Mouse (Mus musculus) hindbrain, embryonic 12.5 days (tissue): ENCODE measurements around the gene Mdfic. TPM values are rescaled to one million over a fixed set of nuclear protein-coding genes. Genes with fewer than 3 reads are reported as not detected.

ENCODE experiments used
- ATAC-seq: fragments of 200-750 bp; cut with Nextera tagmentation; 2 replicates; pipeline ENCODE4 v1.8.0; 2017; ENCODE audit warnings: moderate TSS enrichment; ENCODE audit not compliant: low FRiP score
- H3K27ac ChIP-seq: fragments of 300-500 bp; sonication (generic); 2 replicates; pipeline ENCODE4 v1.5.1; 2016; ENCODE audit warnings: mild to moderate bottlenecking
- H3K27me3 ChIP-seq: fragments of 300-500 bp; sonication (generic); 2 replicates; pipeline ENCODE4 v1.6.1; 2016; ENCODE audit warnings: mild to moderate bottlenecking
- H3K36me3 ChIP-seq: fragments of 300-500 bp; sonication (generic); 2 replicates; pipeline ENCODE4 v1.6.1; 2016; ENCODE audit warnings: mild to moderate bottlenecking
- H3K4me1 ChIP-seq: fragments of 300-500 bp; sonication (generic); 2 replicates; pipeline ENCODE4 v1.6.1; 2016
- H3K4me2 ChIP-seq: fragments of 300-500 bp; sonication (generic); replicated peaks from 2 replicates; pipeline ENCODE4 v1.6.1; 2016; ENCODE audit warnings: mild to moderate bottlenecking
- H3K4me3 ChIP-seq: fragments of 300-500 bp; sonication (generic); 2 replicates; pipeline ENCODE4 v1.5.1; 2016; ENCODE audit warnings: mild to moderate bottlenecking
- H3K9ac ChIP-seq: fragments of 300-500 bp; sonication (generic); 2 replicates; pipeline ENCODE4 v1.6.1; 2016; ENCODE audit warnings: mild to moderate bottlenecking, moderate library complexity
- H3K9me3 ChIP-seq: fragments of 300-500 bp; sonication (generic); replicated peaks from 2 replicates; pipeline ENCODE4 v1.6.1; 2016; ENCODE audit warnings: mild to moderate bottlenecking
- WGBS: fragments of 180-500 bp; shearing (Covaris S2); methylation state at CpG from one replicate; pipeline ENCODE4 v1.1.7; 2016; 5-methylcytosine and 5-hydroxymethylcytosine counted together
- polyA plus RNA-seq: library from polyadenylated mRNA; unstranded; fragments of >200 nt; fragmentation: Nextera tagmentation; extraction: Ambion mirVana; gene quantifications from 2 replicates; pipeline ENCODE4 v1.2.1, GENCODE M21; 2016

Gene Mdfic
- polyA plus RNA-seq, 1 experiment from 2014 or later: 5.2 TPM

DNA sequence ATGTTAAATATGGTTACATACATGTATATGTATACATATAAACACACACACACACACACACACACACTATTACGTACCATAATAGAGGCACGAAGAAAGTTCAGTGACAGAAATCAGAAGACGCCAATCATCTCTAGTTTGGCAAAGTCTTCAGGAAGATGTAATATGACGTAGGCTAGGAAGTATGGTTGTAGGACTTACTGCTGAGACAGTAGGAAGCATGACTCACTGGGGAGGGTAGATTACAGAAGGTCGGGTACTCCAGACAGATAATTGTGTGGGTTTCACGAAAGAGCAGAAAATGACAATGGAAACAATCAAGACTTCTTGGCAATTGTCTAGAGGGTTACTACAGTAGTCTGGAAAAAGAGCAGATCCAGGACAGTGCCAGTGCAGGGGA lies 6.0 kb downstream of the Mdfic start:
- no peak overlapping the region for H3K27ac ChIP-seq
- no peaks in the 10 kb centered on the region for H3K27me3 ChIP-seq
- no peaks in the 10 kb centered on the region for H3K9me3 ChIP-seq
- H3K36me3 ChIP-seq: no peaks in the 10 kb centered on the region
- H3K4me1 ChIP-seq: peaks cover 2% of the 10 kb centered on the region; the same call in 1 of the 2 replicates
- WGBS: 88% methylated on average over 6 of the region's 6 CpGs
- no peak overlapping the region for H3K4me3 ChIP-seq
- ATAC-seq: no peak
- H3K9ac ChIP-seq: no peak overlapping the region
- H3K4me2 ChIP-seq: no peak overlapping the region

DNA sequence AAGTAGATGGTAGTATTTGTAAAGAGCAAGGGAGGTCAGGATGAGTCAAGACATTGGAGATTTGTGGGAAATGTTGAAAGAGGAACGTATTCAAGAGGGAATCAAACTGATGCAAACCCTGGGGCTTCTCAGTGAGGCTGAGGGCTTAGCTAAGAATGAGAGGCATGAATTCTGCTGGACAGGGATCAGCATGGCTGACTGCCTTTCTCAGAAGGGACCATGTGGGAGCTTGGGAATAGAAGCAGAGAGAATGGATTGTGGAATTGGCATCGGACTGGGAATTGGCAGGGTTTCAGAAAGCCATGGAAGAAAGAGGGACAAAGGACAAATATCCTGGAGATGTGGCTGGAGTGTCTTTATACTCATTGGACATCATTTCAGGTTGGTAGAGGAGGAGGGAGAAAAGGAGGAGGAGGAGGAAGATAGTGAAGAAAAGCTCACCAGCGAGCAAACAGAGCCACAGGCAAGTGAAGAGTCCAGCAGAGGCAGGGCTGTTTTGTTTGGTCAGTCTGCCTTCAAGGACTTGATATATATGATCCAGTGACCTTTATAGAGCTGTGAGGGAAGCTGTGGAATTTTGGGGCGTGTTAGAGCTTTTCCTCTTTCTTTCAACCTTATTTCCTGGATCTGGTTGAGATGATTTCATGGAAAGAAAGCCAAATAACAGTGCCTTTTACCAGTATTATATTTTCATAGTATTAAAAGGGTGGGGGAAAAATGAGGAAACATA lies 7.4 kb downstream of the Mdfic start:
- no peak for ATAC-seq
- H3K4me1 ChIP-seq: no peaks in the 10 kb centered on the region
- H3K27ac ChIP-seq: no peak overlapping the region
- no peak overlapping the region for H3K9ac ChIP-seq
- H3K4me3 ChIP-seq: no peak overlapping the region
- no peaks in the 10 kb centered on the region for H3K27me3 ChIP-seq
- H3K9me3 ChIP-seq: no peaks in the 10 kb centered on the region
- H3K4me2 ChIP-seq: no peak overlapping the region
- no peaks in the 10 kb centered on the region for H3K36me3 ChIP-seq
- 80% methylated on average over 4 of the region's 4 CpGs for WGBS

DNA sequence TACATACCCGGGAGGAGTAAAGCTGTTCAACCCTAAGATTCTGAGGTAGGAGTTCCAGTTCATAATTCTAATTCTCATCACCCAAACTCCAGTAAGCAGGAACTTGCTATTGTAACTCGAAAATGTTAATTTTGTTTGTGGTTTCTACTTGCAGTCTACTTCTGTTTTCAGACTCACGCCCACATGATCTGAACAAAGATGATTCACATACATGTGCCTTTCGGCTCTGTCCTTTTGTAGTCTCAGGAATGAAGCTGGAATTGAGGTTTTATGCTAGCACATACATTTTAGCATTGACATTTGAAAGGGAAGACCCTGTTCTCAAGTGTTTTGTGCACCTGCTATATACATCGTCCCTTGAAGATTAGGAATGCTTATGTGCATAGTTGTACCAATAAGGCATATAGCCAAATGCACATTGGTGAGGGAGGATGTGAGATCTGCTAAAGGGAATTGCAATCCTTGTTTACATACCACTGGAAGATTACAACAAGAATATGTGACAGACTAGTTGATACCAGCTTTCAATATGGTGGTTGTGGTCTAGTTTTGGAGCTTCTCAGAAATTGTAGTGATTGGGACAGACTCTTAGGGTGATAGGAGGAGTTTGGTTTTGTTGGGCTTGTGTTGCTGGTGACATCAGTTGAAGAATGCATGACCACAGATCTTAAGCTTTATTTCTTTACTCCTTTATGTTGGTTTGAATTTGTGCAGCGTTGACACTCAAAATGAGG lies 8.6 kb downstream of the Mdfic start:
- WGBS: 91% methylated on average over 6 of the region's 6 CpGs
- H3K27ac ChIP-seq: no peak overlapping the region
- no peak overlapping the region for H3K4me2 ChIP-seq
- no peak overlapping the region for H3K9ac ChIP-seq
- H3K27me3 ChIP-seq: no peaks in the 10 kb centered on the region
- ATAC-seq: no peak
- H3K4me1 ChIP-seq: no peaks in the 10 kb centered on the region
- no peaks in the 10 kb centered on the region for H3K9me3 ChIP-seq
- no peak overlapping the region for H3K4me3 ChIP-seq
- H3K36me3 ChIP-seq: no peaks in the 10 kb centered on the region

DNA sequence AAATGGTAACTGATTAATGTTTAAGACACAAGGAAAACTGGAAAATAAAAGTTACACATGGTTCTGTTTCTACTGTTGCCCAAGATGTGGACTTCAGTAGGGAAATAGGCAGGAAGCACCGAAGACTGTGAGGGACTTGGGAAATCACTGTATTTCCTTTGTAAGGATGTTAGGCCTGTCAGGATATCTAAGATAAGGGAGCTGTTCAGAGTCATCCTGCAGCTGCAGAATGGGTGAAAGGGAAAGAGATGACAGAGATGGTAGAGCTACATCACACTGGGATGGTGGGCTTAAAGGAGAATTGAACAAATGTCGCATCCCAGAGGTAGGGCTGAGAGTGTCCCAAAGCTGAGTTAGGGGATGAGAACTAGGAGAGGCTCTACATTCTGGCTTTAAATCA lies 9.8 kb downstream of the Mdfic start:
- no peak for ATAC-seq
- Histone ChIP-seq H3K36me3 (no peaks in the 10 kb centered on the region), H3K9ac (no peak overlapping the region), H3K4me3 (no peak overlapping the region), H3K27me3 (no peaks in the 10 kb centered on the region), H3K4me2 (no peak overlapping the region), H3K4me1 (no peaks in the 10 kb centered on the region), H3K9me3 (no peaks in the 10 kb centered on the region), H3K27ac (no peak overlapping the region)
- 87% methylated on average over 2 of the region's 2 CpGs for WGBS

DNA sequence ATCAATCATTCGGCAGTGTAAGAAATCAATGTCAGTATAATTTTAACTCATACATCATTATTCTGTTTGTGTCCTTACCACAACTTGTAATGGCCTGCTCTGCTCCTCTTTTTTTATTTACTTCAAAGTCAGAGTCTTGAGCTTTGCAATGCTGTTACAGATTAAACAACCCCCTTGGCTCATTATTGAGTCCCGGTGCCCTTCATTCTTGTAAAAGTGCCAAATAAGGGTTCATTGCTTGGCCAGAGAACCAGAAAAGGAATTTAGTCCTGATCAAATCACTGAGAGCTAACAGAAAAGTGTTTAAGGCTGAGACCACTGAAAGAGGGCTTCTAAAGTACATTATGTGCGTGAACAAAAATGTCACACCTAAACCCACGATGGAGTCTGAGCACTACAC lies 10.2 kb downstream of the Mdfic start:
- Histone ChIP-seq H3K9me3 (no peaks in the 10 kb centered on the region), H3K9ac (no peak overlapping the region), H3K4me2 (no peak overlapping the region), H3K36me3 (no peaks in the 10 kb centered on the region), H3K27me3 (no peaks in the 10 kb centered on the region), H3K4me3 (no peak overlapping the region), H3K27ac (no peak overlapping the region), H3K4me1 (no peaks in the 10 kb centered on the region)
- WGBS: 84% methylated on average over 4 of the region's 4 CpGs
- ATAC-seq: no peak

DNA sequence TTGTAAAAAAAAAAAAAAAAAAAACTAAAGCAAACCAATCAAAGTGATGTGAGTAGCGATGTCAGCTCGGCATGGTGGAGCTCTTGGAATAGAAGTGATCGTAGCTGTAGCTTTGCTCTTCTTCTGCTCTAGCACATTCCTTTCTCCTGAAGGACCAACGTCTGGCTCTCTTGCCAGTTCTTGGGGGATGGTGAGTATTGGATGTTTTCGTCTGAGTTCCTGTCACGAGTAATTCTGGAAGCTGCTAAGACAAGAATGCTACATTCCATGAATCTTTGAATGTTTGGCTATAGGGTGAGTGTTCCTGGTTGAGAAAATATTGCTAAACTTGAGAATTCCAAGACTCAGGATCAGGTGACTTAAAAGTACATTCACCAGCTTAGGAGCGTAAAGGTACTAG lies 11.0 kb downstream of the Mdfic start:
- no peak for ATAC-seq
- 75% methylated on average over 7 of the region's 7 CpGs for WGBS
- no peak overlapping the region for H3K9ac ChIP-seq

DNA sequence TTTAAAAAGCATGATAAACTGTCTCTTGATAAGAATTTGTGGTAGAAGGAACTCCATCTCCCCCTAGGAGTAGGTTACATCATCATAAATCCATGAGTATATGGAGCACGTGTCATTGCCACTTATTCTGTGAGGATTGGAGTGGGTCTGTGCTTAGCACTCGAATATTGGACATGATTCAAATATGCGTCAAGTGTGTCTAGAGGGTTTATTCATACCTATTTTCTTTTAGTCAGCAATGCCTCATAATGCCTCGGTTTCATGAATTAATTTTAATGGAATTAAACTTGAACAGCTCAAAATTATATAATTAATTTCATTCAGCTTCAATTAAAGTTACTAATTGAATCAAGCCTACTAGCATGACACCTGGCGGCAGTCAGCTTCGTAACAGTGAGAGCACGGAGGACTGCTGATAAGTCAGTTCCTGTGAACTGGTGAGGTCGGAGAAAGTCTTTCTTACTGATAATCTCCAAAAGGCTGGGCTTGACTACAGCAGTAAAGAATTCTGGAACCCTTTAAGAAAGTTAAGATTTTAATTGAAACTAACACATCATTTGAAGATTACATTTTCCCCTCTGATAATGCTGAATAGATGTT lies 17.0 kb downstream of the Mdfic start:
- H3K27me3 ChIP-seq: no peaks in the 10 kb centered on the region
- H3K4me2 ChIP-seq: no peak overlapping the region
- ATAC-seq: no peak
- H3K36me3 ChIP-seq: no peaks in the 10 kb centered on the region
- H3K9me3 ChIP-seq: no peaks in the 10 kb centered on the region
- WGBS: 80% methylated on average over 8 of the region's 8 CpGs
- no peaks in the 10 kb centered on the region for H3K4me1 ChIP-seq
- no peak overlapping the region for H3K4me3 ChIP-seq
- no peak overlapping the region for H3K27ac ChIP-seq
- H3K9ac ChIP-seq: no peak overlapping the region

More for the DNA sequence above, 11.0 kb downstream of the Mdfic start:
- H3K36me3 ChIP-seq: no peaks in the 10 kb centered on the region
- no peak overlapping the region for H3K4me3 ChIP-seq
- H3K27me3 ChIP-seq: no peaks in the 10 kb centered on the region
- no peak overlapping the region for H3K4me2 ChIP-seq
- no peaks in the 10 kb centered on the region for H3K9me3 ChIP-seq
- no peak overlapping the region for H3K27ac ChIP-seq
- H3K4me1 ChIP-seq: no peaks in the 10 kb centered on the region

DNA sequence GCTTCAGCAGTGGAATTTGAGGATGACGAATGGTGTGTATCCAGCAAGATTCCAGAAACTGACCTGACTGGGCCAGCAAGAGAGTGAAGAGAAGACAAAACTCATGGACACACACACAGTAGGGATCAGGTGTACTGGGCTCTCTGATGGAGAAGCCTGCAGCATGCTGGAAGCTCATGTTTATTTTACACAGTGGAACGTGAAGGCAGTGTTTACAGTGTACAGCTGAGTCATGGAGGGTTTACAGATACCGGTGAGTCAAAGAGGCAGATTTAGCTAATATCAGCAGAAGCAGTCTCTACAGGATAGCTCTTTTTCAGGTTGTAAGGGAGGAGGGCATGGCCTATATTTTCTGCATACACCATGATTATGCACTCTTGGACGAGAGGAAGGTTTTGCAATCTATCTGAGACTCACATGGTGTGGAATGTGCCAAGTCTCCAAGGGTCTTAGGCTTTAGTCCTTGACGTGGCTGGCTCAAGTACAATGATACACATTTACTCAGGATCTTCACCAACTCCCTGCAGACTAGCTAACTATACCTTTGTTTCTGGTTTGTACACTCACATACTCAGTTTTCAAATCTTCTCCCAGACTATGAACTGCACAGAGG lies 18.0 kb downstream of the Mdfic start:
- no peak overlapping the region for H3K9ac ChIP-seq
- H3K36me3 ChIP-seq: no peaks in the 10 kb centered on the region
- H3K9me3 ChIP-seq: no peaks in the 10 kb centered on the region
- no peak overlapping the region for H3K4me2 ChIP-seq
- H3K27ac ChIP-seq: no peak overlapping the region
- no peaks in the 10 kb centered on the region for H3K4me1 ChIP-seq
- WGBS: 76% methylated on average over 5 of the region's 5 CpGs
- H3K4me3 ChIP-seq: no peak overlapping the region
- no peak for ATAC-seq
- H3K27me3 ChIP-seq: no peaks in the 10 kb centered on the region

DNA sequence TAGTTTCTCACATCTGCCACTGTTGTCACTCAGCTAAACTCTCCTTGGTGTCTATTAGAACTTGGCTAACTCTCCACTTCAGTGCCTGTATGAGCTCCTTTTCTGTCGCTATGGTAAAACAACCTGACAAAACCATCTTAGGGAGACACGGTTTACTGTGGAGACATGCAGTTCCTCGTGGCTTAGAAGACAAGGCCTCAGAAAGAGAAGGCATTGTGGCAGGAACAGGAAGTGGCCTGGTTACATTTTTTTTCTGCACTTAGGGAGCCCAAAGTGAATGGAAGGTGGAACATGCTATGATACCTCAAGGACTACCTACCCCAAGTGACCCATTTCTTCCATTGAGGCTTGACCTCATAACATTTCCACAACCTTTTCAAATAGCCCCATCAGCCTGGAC lies 18.7 kb downstream of the Mdfic start:
- ATAC-seq: no peak
- H3K4me3 ChIP-seq: no peak overlapping the region
- H3K4me1 ChIP-seq: no peaks in the 10 kb centered on the region
- 81% methylated on average over 3 of the region's 3 CpGs for WGBS
- H3K27ac ChIP-seq: no peak overlapping the region
- no peaks in the 10 kb centered on the region for H3K9me3 ChIP-seq
- H3K27me3 ChIP-seq: no peaks in the 10 kb centered on the region
- H3K36me3 ChIP-seq: no peaks in the 10 kb centered on the region
- no peak overlapping the region for H3K9ac ChIP-seq
- no peak overlapping the region for H3K4me2 ChIP-seq

DNA sequence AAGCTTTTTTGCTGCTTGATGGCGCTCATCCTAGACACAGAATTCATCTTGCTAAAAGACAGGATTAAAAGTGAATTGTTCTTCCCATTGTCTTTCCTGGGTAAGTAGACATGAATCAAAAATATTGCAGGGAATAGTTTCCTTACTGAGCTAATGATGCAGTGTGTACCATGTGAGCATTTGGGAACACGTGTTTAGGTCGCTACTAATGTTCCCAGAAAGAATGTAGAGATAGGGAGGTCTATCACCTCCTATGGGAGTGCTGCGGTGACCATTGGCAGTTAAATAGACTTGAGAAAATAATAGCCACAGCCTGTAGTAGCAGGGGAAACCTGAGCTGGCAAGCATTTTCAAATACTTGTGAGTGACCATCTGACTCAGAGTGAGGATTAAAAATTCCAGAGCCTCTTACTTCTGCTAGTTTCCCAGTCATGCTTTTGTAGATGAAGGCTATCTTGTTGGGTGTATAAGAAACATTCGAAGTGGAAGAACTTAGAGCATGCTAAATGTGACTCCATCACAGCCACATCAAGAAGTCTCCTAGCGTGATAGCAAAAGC lies 22.2 kb downstream of the Mdfic start:
- 86% methylated on average over 6 of the region's 6 CpGs for WGBS
- H3K4me3 ChIP-seq: no peak overlapping the region
- H3K9me3 ChIP-seq: no peaks in the 10 kb centered on the region
- no peaks in the 10 kb centered on the region for H3K27me3 ChIP-seq
- ATAC-seq: no peak
- H3K4me1 ChIP-seq: no peaks in the 10 kb centered on the region
- H3K4me2 ChIP-seq: no peak overlapping the region
- no peaks in the 10 kb centered on the region for H3K36me3 ChIP-seq
- H3K27ac ChIP-seq: no peak overlapping the region
- H3K9ac ChIP-seq: no peak overlapping the region

DNA sequence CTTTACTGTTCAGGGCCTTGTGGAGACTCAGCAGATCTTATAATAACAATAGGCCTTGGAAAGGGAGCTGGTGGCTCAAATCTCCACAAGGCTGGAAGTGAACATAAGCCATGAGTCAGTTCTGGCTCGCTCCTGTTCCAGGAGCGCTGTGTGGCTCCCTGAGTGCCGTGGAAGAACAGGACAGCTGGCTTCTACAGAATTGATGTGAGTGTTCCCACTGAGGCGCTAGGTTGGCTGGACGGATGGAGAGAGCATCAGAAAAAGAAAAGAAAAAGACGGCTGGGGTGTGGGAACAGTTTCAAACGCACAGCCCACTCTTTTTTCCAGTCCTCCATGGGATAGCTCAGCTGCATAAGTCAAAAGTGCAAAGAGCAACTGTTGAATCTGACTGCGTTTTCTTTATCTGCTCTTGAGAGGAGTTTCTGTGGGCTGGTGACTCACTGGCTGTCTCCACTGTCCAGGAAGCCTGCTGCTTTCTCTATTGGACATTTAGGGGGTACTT lies 22.9 kb downstream of the Mdfic start:
- Histone ChIP-seq H3K36me3 (no peaks in the 10 kb centered on the region), H3K9me3 (no peaks in the 10 kb centered on the region), H3K4me2 (no peak overlapping the region), H3K27me3 (no peaks in the 10 kb centered on the region), H3K27ac (no peak overlapping the region), H3K4me1 (no peaks in the 10 kb centered on the region), H3K4me3 (no peak overlapping the region), H3K9ac (no peak overlapping the region)
- ATAC-seq: no peak
- 59% methylated on average over 8 of the region's 8 CpGs for WGBS

DNA sequence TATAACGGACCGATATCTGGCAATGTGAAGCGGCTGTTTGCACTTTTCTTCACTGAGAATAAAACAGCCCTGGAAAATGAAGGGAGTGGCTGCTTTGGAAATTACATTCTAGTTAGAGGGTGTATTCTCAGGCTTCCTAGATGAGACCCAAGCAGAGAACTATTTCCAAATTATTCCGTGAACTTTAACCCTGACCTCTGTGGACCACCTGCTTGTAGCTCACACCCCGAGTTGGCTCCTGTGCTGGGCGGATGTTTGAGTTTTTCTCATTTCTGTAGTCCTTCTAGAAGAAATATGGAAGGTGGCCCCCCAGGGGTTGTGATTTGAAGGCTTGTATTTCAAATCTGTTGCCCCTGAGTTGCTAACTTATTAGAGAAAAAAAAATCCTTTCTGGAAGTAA lies 23.3 kb downstream of the Mdfic start:
- 78% methylated on average over 6 of the region's 6 CpGs for WGBS
- Histone ChIP-seq H3K27ac (no peak overlapping the region), H3K27me3 (no peaks in the 10 kb centered on the region), H3K9me3 (no peaks in the 10 kb centered on the region), H3K4me1 (no peaks in the 10 kb centered on the region), H3K36me3 (no peaks in the 10 kb centered on the region), H3K4me2 (no peak overlapping the region), H3K9ac (no peak overlapping the region), H3K4me3 (no peak overlapping the region)
- no peak for ATAC-seq
